Mouse (Mus musculus) intestine, embryonic 14.5 days (tissue): ENCODE data around the gene Senp8. TPM values are rescaled to one million over a fixed set of nuclear protein-coding genes. Genes with fewer than 3 reads are reported as not detected.

Experiments used
- ATAC-seq: fragments of 200-750 bp; cut with Nextera tagmentation; replicated peaks from 2 replicates; pipeline ENCODE4 v1.8.0; 2017; ENCODE audit warnings: low read depth, moderate number of reproducible peaks, moderate TSS enrichment, moderate library complexity; ENCODE audit not compliant: low FRiP score, low TSS enrichment
- DNase-seq: peaks from one replicate; pipeline ENCODE4 v3.0.0-alpha.2; 2018; ENCODE audit warnings: low spot score
- H3K27ac ChIP-seq: fragments of 300-500 bp; sonication (generic); 2 replicates; pipeline ENCODE4 v1.5.1; 2014; ENCODE audit warnings: low read depth, mild to moderate bottlenecking, control low read depth
- H3K27me3 ChIP-seq: fragments of 300-500 bp; sonication (generic); replicated peaks from 2 replicates; pipeline ENCODE4 v1.6.1; 2014; ENCODE audit warnings: low read length, control low read depth; ENCODE audit not compliant: control insufficient read depth, insufficient read depth
- H3K36me3 ChIP-seq: fragments of 300-500 bp; sonication (generic); 2 replicates; pipeline ENCODE4 v1.6.1; 2014; ENCODE audit warnings: low read length, control low read depth; ENCODE audit not compliant: control insufficient read depth, insufficient read depth
- H3K4me1 ChIP-seq: fragments of 300-500 bp; sonication (generic); replicated peaks from 2 replicates; pipeline ENCODE4 v1.6.1; 2014; ENCODE audit warnings: low read length, control low read depth, mixed read lengths; ENCODE audit not compliant: control insufficient read depth, insufficient read depth
- H3K4me2 ChIP-seq: fragments of 300-500 bp; sonication (generic); 2 replicates; pipeline ENCODE4 v1.6.1; 2014; ENCODE audit warnings: low read length
- H3K4me3 ChIP-seq: fragments of 300-500 bp; sonication (generic); 2 replicates; pipeline ENCODE4 v1.5.1; 2014; ENCODE audit warnings: low read depth, low read length, control low read depth, mixed read lengths
- H3K9ac ChIP-seq: fragments of 300-500 bp; sonication (generic); 2 replicates; pipeline ENCODE4 v1.6.1; 2014; ENCODE audit warnings: mild to moderate bottlenecking, low read length
- H3K9me3 ChIP-seq: fragments of 300-500 bp; sonication (generic); 2 replicates; pipeline ENCODE4 v1.6.1; 2016; ENCODE audit warnings: low read length, control low read depth; ENCODE audit not compliant: control insufficient read depth
- WGBS: fragments of 180-500 bp; shearing (Covaris S2); extraction: QIAGEN DNeasy Blood & Tissue Kit; methylation state at CpG from one replicate; pipeline ENCODE4 v1.1.7; 2014; 5-methylcytosine and 5-hydroxymethylcytosine counted together
- polyA plus RNA-seq: library from polyadenylated mRNA; unstranded; fragments of >200 nt; fragmentation: Nextera tagmentation; extraction: Ambion mirVana; gene quantifications from 2 replicates; pipeline ENCODE4 v1.2.1, GENCODE M21; 2014

The Senp8 gene
- polyA plus RNA-seq, 1 experiment from 2014 or later, result 12.0 TPM

DNA sequence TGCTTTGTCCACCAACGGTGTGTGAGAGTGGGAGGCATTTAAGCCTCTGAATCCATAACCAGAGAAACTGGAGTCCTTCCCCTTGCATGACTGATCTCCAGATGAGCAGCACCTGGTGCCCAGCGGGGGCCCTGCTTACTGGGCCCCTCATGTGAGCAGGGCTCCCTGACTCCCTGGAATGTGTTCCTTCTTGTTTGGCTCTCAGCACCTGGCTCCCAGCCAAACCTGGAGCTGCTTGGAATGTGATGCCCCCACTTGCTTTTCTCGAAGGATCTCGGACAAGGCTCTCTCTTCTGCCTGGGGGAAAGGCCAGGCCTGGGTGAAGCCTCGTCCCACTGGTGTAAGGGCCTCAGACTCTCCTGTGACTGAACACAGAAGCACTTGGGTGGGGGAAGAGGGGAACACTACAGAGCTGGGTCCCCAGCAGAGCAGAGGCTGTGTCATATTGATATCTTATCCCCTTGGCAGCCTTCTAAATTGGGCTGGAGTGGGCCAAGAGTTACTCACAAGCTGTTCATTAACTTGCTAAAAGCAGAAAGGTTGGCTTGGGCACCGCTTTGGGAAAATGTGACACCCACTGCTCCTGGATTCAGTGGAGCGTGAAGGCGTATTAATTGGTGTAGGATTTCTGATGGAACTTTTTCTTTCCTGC is 26.6 kb downstream of the Senp8 start:
- 54% methylated on average over 8 of the region's 8 CpGs for WGBS
- Histone ChIP-seq H3K27ac (no peak overlapping the region), H3K36me3 (no peaks in the 10 kb centered on the region), H3K4me2 (0 out of 2 replicates have a peak overlapping the region, but pooled peaks have one; percentile 36), H3K9ac (no peak overlapping the region), H3K9me3 (no peaks in the 10 kb centered on the region), H3K4me3 (no peak overlapping the region), H3K27me3 (no peaks in the 10 kb centered on the region), H3K4me1 (peaks cover 6% of the 10 kb centered on the region; the same call in 1 of the 2 replicates)
- DNase-seq (no peak), ATAC-seq (peak; percentile 58; the same call in 1 of the 2 replicates)

DNA sequence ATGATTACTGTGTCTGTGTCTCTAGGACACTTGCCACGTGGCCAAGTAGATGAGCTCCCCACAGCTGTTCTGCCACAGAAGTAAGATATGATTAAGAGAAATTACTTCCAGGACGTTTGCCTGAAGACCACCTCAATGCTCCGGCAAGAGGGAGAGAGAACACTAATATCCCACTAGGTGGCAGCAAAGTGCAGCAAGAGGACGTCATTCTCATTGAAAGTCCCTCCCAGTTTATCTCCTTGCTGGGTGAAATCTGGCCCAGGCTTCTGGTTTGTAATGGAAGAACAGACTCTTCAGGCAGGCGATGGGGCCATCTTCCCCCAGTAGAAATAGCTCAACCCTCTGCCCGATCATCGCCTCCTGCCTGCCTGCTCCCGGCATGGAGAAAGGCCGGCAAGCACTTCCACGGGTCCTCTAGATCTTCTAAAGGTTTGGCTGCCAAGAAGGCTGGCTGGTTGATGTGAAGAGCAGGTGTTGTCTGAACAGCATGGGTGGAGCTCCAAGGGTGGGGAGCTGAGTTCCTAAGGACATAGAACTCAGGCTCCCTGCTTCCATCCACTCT is 27.3 kb downstream of the Senp8 start:
- H3K4me3 ChIP-seq, result no peak overlapping the region

DNA sequence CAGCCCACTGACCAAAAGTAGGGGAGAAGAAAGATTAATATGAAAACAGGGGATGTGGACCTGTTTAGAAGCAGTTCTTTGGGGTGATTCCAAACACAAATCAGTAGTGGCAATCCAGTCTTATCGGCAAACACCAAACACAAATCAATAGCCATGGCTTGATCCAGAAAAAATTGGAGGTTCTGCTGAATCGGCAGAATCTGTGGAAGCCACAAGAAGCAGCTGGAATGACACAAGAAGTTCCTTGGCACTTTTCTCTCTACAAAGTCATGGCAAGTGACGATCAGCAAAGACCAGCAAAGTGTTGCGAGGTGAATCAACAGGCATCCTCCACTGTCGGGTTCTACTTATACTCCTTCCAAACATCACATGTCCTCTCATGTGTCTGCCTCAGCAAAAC is 29.4 kb downstream of the Senp8 start:
- Histone ChIP-seq H3K9me3 (no peaks in the 10 kb centered on the region), H3K4me3 (no peak overlapping the region), H3K36me3 (no peaks in the 10 kb centered on the region), H3K4me1 (peaks cover 6% of the 10 kb centered on the region; the same call in 1 of the 2 replicates), H3K27me3 (no peaks in the 10 kb centered on the region), H3K9ac (no peak overlapping the region), H3K27ac (no peak overlapping the region), H3K4me2 (no peak overlapping the region)
- DNase-seq, result no peak
- WGBS, result 86% methylated on average over 5 of the region's 5 CpGs
- no peak for ATAC-seq

More for the DNA sequence above, 27.3 kb downstream of the Senp8 start:
- Histone ChIP-seq H3K4me1 (peaks cover 6% of the 10 kb centered on the region; the same call in 1 of the 2 replicates), H3K9ac (no peak overlapping the region), H3K27ac (no peak overlapping the region), H3K36me3 (no peaks in the 10 kb centered on the region), H3K27me3 (no peaks in the 10 kb centered on the region), H3K4me2 (peak overlapping the region; percentile 36), H3K9me3 (no peaks in the 10 kb centered on the region)
- WGBS, result 19% methylated on average over 10 of the region's 10 CpGs
- DNase-seq (peak; percentile 79), ATAC-seq (peak; percentile 68; the same call in 1 of the 2 replicates)

DNA sequence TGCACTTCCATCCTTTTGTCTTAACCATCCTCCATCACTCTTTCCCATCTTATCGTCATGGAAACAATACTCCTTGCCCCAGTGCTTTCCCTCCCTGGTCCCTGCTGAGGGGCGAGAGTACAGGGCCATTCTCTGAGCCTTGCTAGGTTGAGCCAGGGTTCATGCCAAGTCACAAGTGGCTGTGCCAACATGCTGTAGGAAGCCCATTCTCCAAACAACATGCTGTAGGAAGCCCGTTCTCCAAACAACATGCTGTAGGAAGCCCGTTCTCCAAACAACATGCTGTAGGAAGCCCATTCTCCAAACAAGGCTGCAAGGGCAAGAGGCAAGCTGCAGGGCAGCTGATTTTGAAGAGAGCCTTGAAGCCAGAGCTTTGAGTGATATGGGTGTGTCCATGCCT is 32.3 kb downstream of the Senp8 start:
- DNase-seq (no peak), ATAC-seq (no peak)
- no peaks in the 10 kb centered on the region for H3K36me3 ChIP-seq
- no peaks in the 10 kb centered on the region for H3K9me3 ChIP-seq
- H3K4me3 ChIP-seq, result no peak overlapping the region
- no peaks in the 10 kb centered on the region; the same call in 1 of the 2 replicates for H3K4me1 ChIP-seq
- no peak overlapping the region for H3K4me2 ChIP-seq
- 89% methylated on average over 4 of the region's 4 CpGs for WGBS
- no peaks in the 10 kb centered on the region for H3K27me3 ChIP-seq
- H3K27ac ChIP-seq, result no peak overlapping the region
- no peak overlapping the region for H3K9ac ChIP-seq

DNA sequence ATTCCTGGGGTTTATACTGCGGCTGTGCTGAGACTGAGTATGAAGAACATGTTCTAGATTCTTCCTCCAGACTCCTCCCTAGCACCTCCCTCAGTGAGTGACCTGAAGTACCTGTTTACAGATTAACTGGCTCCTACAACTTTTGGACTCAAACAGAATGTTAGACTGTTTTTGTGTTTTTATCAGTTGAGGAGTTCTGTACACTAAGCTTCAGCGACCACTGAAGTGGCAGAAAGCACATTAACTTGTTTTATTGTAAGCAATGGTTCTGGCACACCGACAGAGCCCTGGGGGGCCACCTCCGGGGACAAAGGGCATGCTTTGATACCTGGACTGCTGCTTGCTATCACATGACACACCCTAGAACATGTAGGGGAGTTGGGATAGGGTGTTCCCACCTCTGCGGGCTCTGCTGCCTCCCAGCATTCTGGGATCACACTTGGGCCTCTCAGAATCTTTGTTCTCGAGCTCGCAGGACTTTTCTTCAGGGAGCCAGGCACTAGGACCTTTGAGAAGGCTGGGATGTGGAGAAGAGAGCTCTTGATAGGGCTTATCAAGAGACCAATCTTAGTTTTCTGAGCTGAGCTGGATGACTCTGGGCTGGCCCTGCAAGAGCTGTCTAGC is 34.1 kb downstream of the Senp8 start:
- no peaks in the 10 kb centered on the region for H3K9me3 ChIP-seq
- H3K27ac ChIP-seq, result no peak overlapping the region
- no peak overlapping the region for H3K9ac ChIP-seq
- no peak overlapping the region for H3K4me3 ChIP-seq
- no peaks in the 10 kb centered on the region for H3K36me3 ChIP-seq
- DNase-seq, result no peak
- no peak overlapping the region for H3K4me2 ChIP-seq
- no peaks in the 10 kb centered on the region for H3K4me1 ChIP-seq
- no peak for ATAC-seq
- WGBS, result 53% methylated on average over 7 of the region's 7 CpGs
- H3K27me3 ChIP-seq, result no peaks in the 10 kb centered on the region

DNA sequence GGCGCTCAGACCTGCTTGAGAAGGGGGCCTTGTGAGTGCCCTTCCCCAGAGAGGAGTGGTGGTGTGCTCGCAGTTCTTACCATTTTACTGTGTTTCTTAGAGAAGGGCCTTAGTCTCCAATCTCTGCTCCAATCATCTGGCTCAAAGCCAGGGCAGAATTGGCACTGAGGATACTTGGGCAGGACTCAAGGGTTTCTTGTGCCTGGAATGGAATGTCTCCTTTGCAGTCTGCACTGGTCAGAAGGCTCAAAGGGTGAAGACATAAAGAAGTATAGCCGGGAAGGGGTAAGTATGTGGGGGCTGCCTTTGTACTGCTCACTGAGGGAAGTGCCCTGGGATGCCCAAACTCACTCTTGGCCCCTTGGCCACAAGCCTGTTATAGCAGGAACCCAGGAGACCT is 41.3 kb downstream of the Senp8 start:
- Histone ChIP-seq H3K4me1 (no peaks in the 10 kb centered on the region; the same call in 1 of the 2 replicates), H3K4me2 (no peak overlapping the region), H3K27me3 (no peaks in the 10 kb centered on the region), H3K9ac (no peak overlapping the region), H3K36me3 (no peaks in the 10 kb centered on the region), H3K4me3 (no peak overlapping the region), H3K9me3 (no peaks in the 10 kb centered on the region), H3K27ac (no peak overlapping the region)
- ATAC-seq (no peak), DNase-seq (no peak)
- WGBS, result 85% methylated on average over 3 of the region's 3 CpGs

DNA sequence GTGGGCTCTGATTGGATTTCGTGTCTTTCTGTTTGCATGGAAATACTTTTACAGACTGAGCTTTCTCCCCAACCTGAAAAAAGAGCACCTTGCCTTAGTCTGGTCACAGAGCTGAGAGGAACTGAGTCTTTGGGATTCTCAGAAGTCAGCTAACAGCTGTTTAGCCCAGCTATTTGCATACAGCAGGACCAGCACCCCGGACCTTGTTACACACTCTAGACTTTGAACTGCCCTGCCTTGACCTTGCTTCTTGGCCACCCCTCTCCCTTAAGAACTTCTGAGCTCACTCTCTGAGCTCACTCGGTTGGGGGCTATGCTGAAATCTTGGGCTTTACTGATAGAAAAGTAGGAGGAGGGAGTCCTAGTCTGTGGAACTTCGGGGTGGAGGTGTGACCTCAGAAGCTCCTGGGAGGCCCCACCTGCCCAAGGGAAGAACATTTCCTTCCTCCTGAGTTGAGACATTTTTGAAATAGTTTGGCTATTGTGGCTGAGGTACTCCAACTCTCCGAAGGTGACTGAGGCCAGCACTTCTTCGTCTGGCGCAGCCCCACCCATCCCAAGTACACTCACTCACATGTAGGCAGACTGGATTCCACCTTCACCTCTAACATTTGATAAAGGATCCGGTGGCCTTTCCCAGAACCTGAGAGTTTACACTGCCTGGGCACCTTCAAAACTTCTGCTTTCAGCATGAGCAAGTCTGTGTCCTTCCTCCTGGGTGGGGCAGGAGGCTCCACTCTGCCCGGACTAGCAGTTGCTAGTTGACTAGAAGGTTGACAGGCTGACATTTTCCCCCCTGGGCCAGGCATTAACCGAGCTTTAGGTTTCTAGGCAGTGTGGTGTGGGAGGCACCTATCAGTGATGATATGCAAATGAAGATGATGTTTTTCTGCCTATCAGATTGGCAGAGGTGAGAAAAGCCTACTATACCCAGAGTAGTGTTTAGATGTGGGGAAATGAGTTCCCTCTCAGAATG is 43.4 kb downstream of the Senp8 start:
- Histone ChIP-seq H3K4me3 (no peak overlapping the region), H3K27ac (no peak overlapping the region), H3K9ac (no peak overlapping the region), H3K27me3 (no peaks in the 10 kb centered on the region), H3K4me1 (no peaks in the 10 kb centered on the region; the same call in 1 of the 2 replicates), H3K36me3 (no peaks in the 10 kb centered on the region), H3K9me3 (no peaks in the 10 kb centered on the region), H3K4me2 (no peak overlapping the region)
- no peak for ATAC-seq
- WGBS, result 49% methylated on average over 10 of the region's 10 CpGs
- DNase-seq, result no peak

DNA sequence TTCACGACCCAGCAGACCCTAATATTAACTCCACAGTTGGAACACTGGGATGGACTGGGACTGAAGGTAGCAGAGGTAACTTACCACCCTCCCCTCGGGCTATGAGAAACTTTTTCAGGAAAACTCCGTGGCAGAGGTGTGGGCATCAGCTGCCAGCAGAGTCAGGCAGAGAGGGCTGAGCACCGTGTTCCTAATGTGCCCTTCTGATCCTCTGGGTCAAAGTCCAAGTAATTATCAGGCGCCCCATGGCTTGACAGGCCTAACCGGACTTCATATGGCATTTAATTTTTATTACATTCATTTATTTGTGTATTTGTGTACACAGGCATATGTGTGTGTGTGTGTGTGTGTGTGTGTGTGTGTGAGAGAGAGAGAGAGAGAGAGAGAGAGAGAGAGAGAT is 47.4 kb downstream of the Senp8 start:
- Histone ChIP-seq H3K4me2 (no peak overlapping the region), H3K4me1 (no peaks in the 10 kb centered on the region; the same call in 1 of the 2 replicates), H3K36me3 (no peaks in the 10 kb centered on the region), H3K9me3 (no peaks in the 10 kb centered on the region), H3K27me3 (no peaks in the 10 kb centered on the region), H3K9ac (no peak overlapping the region), H3K27ac (no peak overlapping the region), H3K4me3 (no peak overlapping the region)
- no peak for ATAC-seq
- WGBS, result 56% methylated on average over 6 of the region's 6 CpGs
- no peak for DNase-seq
